Comparison of ENCODE assay signal across 8 mouse cellular contexts in genomic region chr19:5016221-5016742, GRCm38 (mm10). TPM values are rescaled to one million over a fixed set of nuclear protein-coding genes. Genes with fewer than 3 reads are reported as not detected.
DNase-seq lines count a peak whose midpoint lies in the region; ATAC-seq and TF ChIP-seq lines count a peak whose summit lies in the region.

No protein-coding gene starts in this region.

- no peaks in the 10 kb centered on the region for H3K79me2 ChIP-seq in CH12.LX (replicated peaks; ENCODE audit: control insufficient read depth, extremely low read depth, insufficient read depth, poor library complexity, severe bottlenecking)

- no peak overlapping the region for H3K27ac ChIP-seq in CH12.LX (ENCODE audit: insufficient read depth, low read depth)
- 0 out of 2 replicates have a peak overlapping the region, but pooled peaks have one; percentile 15 for H3K27ac ChIP-seq in hindbrain, postnatal 0 days

- 37% methylated on average over 10 of the region's 10 CpGs for WGBS in hindbrain, postnatal 0 days

- no peak overlapping the region for H3K4me3 ChIP-seq in CH12.LX (replicated peaks in 1 of 3; ENCODE audit: low read depth in 2 of 3, low read length in 2 of 3, poor library complexity in 1 of 3)
- no peak overlapping the region for H3K4me3 ChIP-seq in hindbrain, postnatal 0 days (ENCODE audit: low read length)

- no peak for TF ChIP-seq POLR2A in CH12.LX (IDR thresholded peaks at IDR 0.05; ENCODE audit: low read depth, low read length)

- in situ Hi-C loops in CH12.LX (cut with MboI; ENCODE audit: low pct_ligation_motif_present, low pct_unique_long_range_greater_than_20kb, low sequenced_read_pairs) = no loop called here

- TF ChIP-seq RAD21 in CH12.LX (IDR thresholded peaks at IDR 0.05; ENCODE audit: low read depth, low read length) = no peak

- TF ChIP-seq CTCF in CH12.LX (conservative IDR thresholded peaks at IDR 0.05 in 1 of 2, IDR thresholded peaks at IDR 0.05 in 1 of 2; ENCODE audit: low read depth in 2 of 2, low read length in 2 of 2) = no peak
- TF ChIP-seq CTCF in hindbrain, postnatal 0 days (IDR thresholded peaks at IDR 0.05; ENCODE audit: low read depth) = no peak

- no peaks in the 10 kb centered on the region for H3K9me3 ChIP-seq in CH12.LX (replicated peaks; ENCODE audit: low read length)
- no peaks in the 10 kb centered on the region for H3K9me3 ChIP-seq in hindbrain, postnatal 0 days (ENCODE audit: low read length)

- peak; percentile 7; the same call in 1 of the 2 replicates for ATAC-seq in hindbrain, postnatal 0 days

- H3K4me2 ChIP-seq in CH12.LX (ENCODE audit: insufficient read depth, low read depth, poor library complexity, severe bottlenecking) = peak overlapping the region; percentile 47; the same call in 1 of the 2 replicates
- H3K4me2 ChIP-seq in hindbrain, postnatal 0 days (ENCODE audit: low read depth, low read length) = no peak overlapping the region

- dilution Hi-C loops in CH12.LX (cut with MboI; ENCODE audit: extremely low pct_ligation_motif_present, extremely low pct_unique_long_range_greater_than_20kb, low sequenced_read_pairs) = no loop called here

- H3K27me3 ChIP-seq in CH12.LX (replicated peaks) = peaks cover 47% of the 10 kb centered on the region
- H3K27me3 ChIP-seq in hindbrain, postnatal 0 days (ENCODE audit: insufficient read depth, low read length) = no peaks in the 10 kb centered on the region

- no peak for DNase-seq in CH12.LX (ENCODE audit: extremely low read depth)
- DNase-seq in embryo, embryonic 9.5 days (ENCODE audit: extremely low spot score) = peak; percentile 33
- DNase-seq in hindbrain, postnatal 0 days (ENCODE audit: low spot score) = no peak
- peak; percentile 56 to 59 for DNase-seq in lung, adult 18-20 months
- no peak for DNase-seq in testis, postnatal 10 days (ENCODE audit: low spot score)
- no peak for DNase-seq in left cerebral cortex, adult 18-20 months (ENCODE audit: low spot score in 2 of 2)
- DNase-seq in frontal cortex, postnatal 14 days (ENCODE audit: low spot score in 2 of 2) = no peak
- DNase-seq in thymus, postnatal 36 days = no peak

- H3K36me3 ChIP-seq in CH12.LX (replicated peaks in 1 of 2; ENCODE audit: control insufficient read depth in 1 of 2, insufficient read depth in 1 of 2, low read length in 1 of 2) = no peaks in the 10 kb centered on the region
- no peaks in the 10 kb centered on the region for H3K36me3 ChIP-seq in hindbrain, postnatal 0 days (ENCODE audit: insufficient read depth, low read length)

- TF ChIP-seq EP300 in CH12.LX (IDR thresholded peaks at IDR 0.05; ENCODE audit: low read length) = no peak

- H3K4me1 ChIP-seq in CH12.LX (ENCODE audit: control insufficient read depth in 1 of 2, insufficient read depth in 2 of 2) = peaks cover 0 to 13% of the 10 kb centered on the region in 2 experiments; a peak in 1 of 4 replicates
- H3K4me1 ChIP-seq in hindbrain, postnatal 0 days (ENCODE audit: insufficient read depth, low read length) = no peaks in the 10 kb centered on the region

- H3K9ac ChIP-seq in CH12.LX (ENCODE audit: insufficient read depth, low read depth) = no peak overlapping the region
- no peak overlapping the region for H3K9ac ChIP-seq in hindbrain, postnatal 0 days (replicated peaks; ENCODE audit: low read length)

TF ChIP-seq in CH12.LX, 34 proteins besides CTCF, POLR2A, EP300 and RAD21:
- TF ChIP-seq ELF1 (IDR thresholded peaks at IDR 0.05; ENCODE audit: low read depth, low read length) = no peak
- TF ChIP-seq GABPA (IDR thresholded peaks at IDR 0.05; ENCODE audit: insufficient replicate concordance, low read depth, low read length) = no peak
- TF ChIP-seq ETS1 (conservative IDR thresholded peaks at IDR 0.05; ENCODE audit: low read depth, low read length) = no peak
- no peak for TF ChIP-seq CHD2 (IDR thresholded peaks at IDR 0.05; ENCODE audit: low read length)
- no peak for TF ChIP-seq TBP (conservative IDR thresholded peaks at IDR 0.05; ENCODE audit: low read depth, low read length)
- TF ChIP-seq MYC (IDR thresholded peaks at IDR 0.05; ENCODE audit: low read depth, low read length) = no peak
- TF ChIP-seq RCOR1 (conservative IDR thresholded peaks at IDR 0.05; ENCODE audit: low read depth, low read length) = no peak
- TF ChIP-seq MXI1 (IDR thresholded peaks at IDR 0.05; ENCODE audit: low read depth, low read length) = no peak
- no peak for TF ChIP-seq ZKSCAN1 (IDR thresholded peaks at IDR 0.05; ENCODE audit: borderline replicate concordance, low read depth, low read length)
- TF ChIP-seq IRF4 (IDR thresholded peaks at IDR 0.05; ENCODE audit: low read depth, low read length) = no peak
- TF ChIP-seq KAT2A (IDR thresholded peaks at IDR 0.05; ENCODE audit: insufficient replicate concordance, low read length) = no peak
- TF ChIP-seq SIN3A (IDR thresholded peaks at IDR 0.05; ENCODE audit: low read length) = no peak
- TF ChIP-seq MAX (IDR thresholded peaks at IDR 0.05; ENCODE audit: low read length) = no peak
- TF ChIP-seq TCF12 (IDR thresholded peaks at IDR 0.05; ENCODE audit: low read depth, low read length) = no peak
- TF ChIP-seq USF2 (conservative IDR thresholded peaks at IDR 0.05; ENCODE audit: low read depth, low read length) = no peak
- TF ChIP-seq UBTF (IDR thresholded peaks at IDR 0.05; ENCODE audit: low read depth, low read length) = no peak
- no peak for TF ChIP-seq JUND (conservative IDR thresholded peaks at IDR 0.05; ENCODE audit: low read depth, low read length)
- TF ChIP-seq MAFK (IDR thresholded peaks at IDR 0.05; ENCODE audit: insufficient replicate concordance, low read length) = no peak
- no peak for TF ChIP-seq POLR2AphosphoS2 (IDR thresholded peaks at IDR 0.05; ENCODE audit: low read depth, low read length)
- TF ChIP-seq PAX5 (IDR thresholded peaks at IDR 0.05; ENCODE audit: low read length) = no peak
TF ChIP-seq in CH12.LX: peak in this region for 0.

RNA-seq across cellular contexts. Expression of gene Slc29a2, which starts 7.4 kb away (rescaled TPM):
- total RNA-seq in CH12.LX (2012; rRNA removed) = 4.2 and 6.7 TPM in 2 replicates
- 0.96 and 2.1 TPM in 2 replicates for total RNA-seq in CH12.LX (2014; rRNA removed)
- 5.6 and 6.6 TPM in 2 replicates for polyA plus RNA-seq in CH12.LX (2012; ENCODE audit: insufficient read length, low read depth)
- 13.9 and 22.5 TPM in 2 replicates for total RNA-seq in hindbrain, postnatal 0 days (2014; rRNA removed)
- 15.5 and 16.3 TPM in 2 replicates for polyA plus RNA-seq in hindbrain, postnatal 0 days (2015; fragmentation: Nextera tagmentation; extraction: Ambion mirVana)
- 10 to 100 TPM; 13.4 to 16.4 TPM for total RNA-seq in left cerebral cortex, adult 18-20 months (2021)

RNA-seq across cellular contexts. Expression of gene B4gat1, which starts 22.3 kb away (rescaled TPM):
- 9.8 and 12.1 TPM in 2 replicates for total RNA-seq in CH12.LX (2012; rRNA removed)
- 6.9 and 7.7 TPM in 2 replicates for total RNA-seq in CH12.LX (2014; rRNA removed)
- 5.2 and 5.6 TPM in 2 replicates for polyA plus RNA-seq in CH12.LX (2012; ENCODE audit: insufficient read length, low read depth)
- total RNA-seq in hindbrain, postnatal 0 days (2014; rRNA removed) = 166 and 178 TPM in 2 replicates
- polyA plus RNA-seq in hindbrain, postnatal 0 days (2015; fragmentation: Nextera tagmentation; extraction: Ambion mirVana) = 166 and 174 TPM in 2 replicates
- 100 to 1,000 TPM; 118 to 120 TPM for total RNA-seq in left cerebral cortex, adult 18-20 months (2021)

RNA-seq across cellular contexts. Expression of gene AC124502.3, which starts 22.4 kb away (rescaled TPM):
- 1.3 and 2.1 TPM in 2 replicates for total RNA-seq in CH12.LX (2012; rRNA removed)
- total RNA-seq in CH12.LX (2014; rRNA removed) = 0.15 and 0.22 TPM in 2 replicates
- polyA plus RNA-seq in CH12.LX (2012; ENCODE audit: insufficient read length, low read depth) = 0.29 TPM in 1 of 2 replicates, not detected in the other
- 4.5 and 8.5 TPM in 2 replicates for total RNA-seq in hindbrain, postnatal 0 days (2014; rRNA removed)
- 2.4 and 3.0 TPM in 2 replicates for polyA plus RNA-seq in hindbrain, postnatal 0 days (2015; fragmentation: Nextera tagmentation; extraction: Ambion mirVana)
- 1 to 10 TPM; 6.5 to 7.6 TPM for total RNA-seq in left cerebral cortex, adult 18-20 months (2021)

RNA-seq across cellular contexts. Expression of gene Brms1, which starts 24.9 kb away (rescaled TPM):
- 22.8 and 24.6 TPM in 2 replicates for total RNA-seq in CH12.LX (2012; rRNA removed)
- 30.0 and 36.3 TPM in 2 replicates for total RNA-seq in CH12.LX (2014; rRNA removed)
- 50.9 and 63.7 TPM in 2 replicates for polyA plus RNA-seq in CH12.LX (2012; ENCODE audit: insufficient read length, low read depth)
- 5.0 and 5.5 TPM in 2 replicates for total RNA-seq in hindbrain, postnatal 0 days (2014; rRNA removed)
- polyA plus RNA-seq in hindbrain, postnatal 0 days (2015; fragmentation: Nextera tagmentation; extraction: Ambion mirVana) = 22.5 and 22.6 TPM in 2 replicates
- 10 to 100 TPM; 22.6 to 32.0 TPM for total RNA-seq in left cerebral cortex, adult 18-20 months (2021)

RNA-seq across cellular contexts. Expression of gene Npas4, which starts 26.2 kb away (rescaled TPM):
- total RNA-seq in CH12.LX (2012; rRNA removed) (not detected in 2 replicates), CH12.LX (2014; rRNA removed) (not detected in 2 replicates)
- not detected in 2 replicates for polyA plus RNA-seq in CH12.LX (2012; ENCODE audit: insufficient read length, low read depth)
- 1.9 and 3.0 TPM in 2 replicates for total RNA-seq in hindbrain, postnatal 0 days (2014; rRNA removed)
- polyA plus RNA-seq in hindbrain, postnatal 0 days (2015; fragmentation: Nextera tagmentation; extraction: Ambion mirVana) = 0.13 and 0.20 TPM in 2 replicates
- 10 to 100 TPM; 19.1 to 26.0 TPM for total RNA-seq in left cerebral cortex, adult 18-20 months (2021)

Comparison
In these comparisons a context has a peak if more than half of its experiments do, and no peak if none do; other contexts are left out.
1. DNase-seq: peak in embryo, embryonic 9.5 days (single experiment) and lung, adult 18-20 months (2 of 2); none in CH12.LX (single experiment), hindbrain, postnatal 0 days (single experiment), testis, postnatal 10 days (single experiment), left cerebral cortex, adult 18-20 months (0 of 2), frontal cortex, postnatal 14 days (0 of 2) and thymus, postnatal 36 days (0 of 2).
2. RNA of gene B4gat1, which starts 22.3 kb away (total RNA-seq): 166 to 178 TPM in hindbrain, postnatal 0 days and 118 to 120 TPM in left cerebral cortex, adult 18-20 months; 6.9 to 12.1 TPM in CH12.LX; every median in the first group is over 4 times any median in the second.